Mouse (Mus musculus): Measurements from ENCODE around the gene Ddit4. TPM values are rescaled to one million over a fixed set of nuclear protein-coding genes. Genes with fewer than 3 reads are reported as not detected.

Ddit4 gene
- polyA plus RNA-seq, 1 experiment from 2014 or later = 3.0 TPM

DNA sequence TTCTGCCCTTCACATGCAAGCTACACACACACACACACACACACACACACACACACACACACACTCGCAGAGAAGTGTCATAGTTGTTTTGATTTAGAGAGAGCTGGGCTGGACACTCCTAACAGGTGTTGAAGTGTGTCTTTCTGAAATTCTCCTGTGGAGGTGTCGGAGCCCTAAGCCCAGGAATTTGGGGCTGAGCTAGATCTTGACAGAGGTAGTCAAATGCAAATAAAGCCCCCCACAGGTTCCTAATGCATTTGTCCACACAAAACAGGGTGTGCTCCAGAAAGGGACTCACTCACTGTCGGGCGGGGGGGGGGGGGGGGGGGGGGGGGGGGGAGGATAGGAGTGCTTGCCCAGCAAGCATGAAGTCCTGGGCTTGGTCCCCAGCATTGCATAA, 25.5 kb upstream of the Ddit4 start:
- 52% methylated on average over 2 of the region's 4 CpGs for WGBS
- H3K9ac ChIP-seq (ENCODE audit: low read length) = no peak overlapping the region
- no peaks in the 10 kb centered on the region for H3K9me3 ChIP-seq (ENCODE audit: control insufficient read depth, low read length)
- H3K4me3 ChIP-seq (ENCODE audit: low read depth, low read length) = no peak overlapping the region
- ATAC-seq (replicated peaks; ENCODE audit: low FRiP score, low TSS enrichment, low read depth) (no peak), DNase-seq (ENCODE audit: low spot score) (no peak)
- no peaks in the 10 kb centered on the region for H3K36me3 ChIP-seq (ENCODE audit: control insufficient read depth, insufficient read depth, low read length)
- H3K27me3 ChIP-seq (replicated peaks; ENCODE audit: control insufficient read depth, insufficient read depth, low read length) = no peaks in the 10 kb centered on the region
- peaks cover 45% of the 10 kb centered on the region for H3K4me1 ChIP-seq (replicated peaks; ENCODE audit: control insufficient read depth, insufficient read depth, low read length)
- no peak overlapping the region for H3K27ac ChIP-seq (ENCODE audit: low read depth)
- no peak overlapping the region for H3K4me2 ChIP-seq (ENCODE audit: low read length)

DNA sequence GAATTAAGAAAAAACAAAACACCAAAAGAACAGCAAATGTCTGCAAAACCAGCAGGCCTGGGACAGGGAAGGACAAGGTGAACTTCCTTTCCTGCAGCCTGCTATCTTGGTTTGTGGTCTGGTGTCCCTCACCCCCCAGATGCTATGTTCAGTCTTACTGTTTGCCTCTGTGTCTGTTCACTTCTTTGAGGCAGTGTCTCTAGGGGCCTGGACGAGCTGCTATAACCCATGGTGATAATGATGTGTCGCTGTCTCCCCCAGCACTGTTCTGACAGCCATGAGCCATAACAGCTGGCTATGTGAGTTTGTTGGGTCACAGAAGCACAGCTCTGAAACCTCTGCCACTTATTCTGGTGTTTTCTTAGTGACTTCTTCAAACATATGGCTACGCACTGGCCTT, 23.2 kb upstream of the Ddit4 start:
- H3K4me1 ChIP-seq (replicated peaks; ENCODE audit: control insufficient read depth, insufficient read depth, low read length) = peaks cover 51% of the 10 kb centered on the region
- no peaks in the 10 kb centered on the region for H3K36me3 ChIP-seq (ENCODE audit: control insufficient read depth, insufficient read depth, low read length)
- H3K4me2 ChIP-seq (ENCODE audit: low read length) = no peak overlapping the region
- no peak for DNase-seq (ENCODE audit: low spot score)
- H3K9me3 ChIP-seq (ENCODE audit: control insufficient read depth, low read length) = no peaks in the 10 kb centered on the region
- H3K27me3 ChIP-seq (replicated peaks; ENCODE audit: control insufficient read depth, insufficient read depth, low read length) = no peaks in the 10 kb centered on the region
- H3K27ac ChIP-seq (ENCODE audit: low read depth) = peak overlapping the region; percentile 82
- H3K9ac ChIP-seq (ENCODE audit: low read length) = 0 out of 2 replicates have a peak overlapping the region, but pooled peaks have one; percentile 5
- ATAC-seq (replicated peaks; ENCODE audit: low FRiP score, low TSS enrichment, low read depth) = no peak
- WGBS = 36% methylated on average over 3 of the region's 3 CpGs
- H3K4me3 ChIP-seq (ENCODE audit: low read depth, low read length) = no peak overlapping the region

- Histone ChIP-seq H3K27me3 (replicated peaks; ENCODE audit: control insufficient read depth, insufficient read depth, low read length) (no peaks in the 10 kb centered on the region), H3K4me1 (replicated peaks; ENCODE audit: control insufficient read depth, insufficient read depth, low read length) (peaks cover 50% of the 10 kb centered on the region), H3K36me3 (ENCODE audit: control insufficient read depth, insufficient read depth, low read length) (no peaks in the 10 kb centered on the region), H3K9me3 (ENCODE audit: control insufficient read depth, low read length) (no peaks in the 10 kb centered on the region), H3K4me2 (ENCODE audit: low read length) (no peak overlapping the region), H3K9ac (ENCODE audit: low read length) (peak overlapping the region; percentile 4; the same call in 1 of the 2 replicates), H3K27ac (ENCODE audit: low read depth) (peak overlapping the region; percentile 82), H3K4me3 (ENCODE audit: low read depth, low read length) (no peak overlapping the region)
- no peak for ATAC-seq (replicated peaks; ENCODE audit: low FRiP score, low TSS enrichment, low read depth)
- DNase-seq (ENCODE audit: low spot score) = no peak
- 19% methylated on average over 6 of the region's 6 CpGs for WGBS
Observed at GRCm38 (mm10) chr10:59974191-59974664, 22.6 kb upstream of the Ddit4 start.

DNA sequence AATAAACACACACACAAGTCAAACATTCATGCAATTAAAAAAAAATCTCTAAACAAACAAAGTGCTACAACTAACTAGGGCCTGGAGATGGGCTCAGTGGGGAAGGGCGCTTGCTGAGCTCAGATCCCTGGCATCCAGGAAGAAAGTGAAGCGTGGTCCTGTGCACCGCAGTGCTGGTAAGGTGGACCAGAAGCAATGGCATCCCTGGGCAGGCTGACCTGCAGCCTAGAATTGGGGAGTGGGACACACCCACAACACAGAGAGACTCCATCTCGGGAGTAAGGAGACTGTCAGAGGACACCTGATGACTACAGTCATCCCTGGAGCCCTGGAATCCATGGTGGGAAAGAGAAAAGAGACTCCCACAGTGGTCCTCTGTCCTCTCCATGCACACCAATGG, 21.8 kb upstream of the Ddit4 start:
- Histone ChIP-seq H3K36me3 (ENCODE audit: control insufficient read depth, insufficient read depth, low read length) (no peaks in the 10 kb centered on the region), H3K9me3 (ENCODE audit: control insufficient read depth, low read length) (no peaks in the 10 kb centered on the region), H3K4me3 (ENCODE audit: low read depth, low read length) (no peak overlapping the region), H3K9ac (ENCODE audit: low read length) (no peak overlapping the region), H3K27me3 (replicated peaks; ENCODE audit: control insufficient read depth, insufficient read depth, low read length) (no peaks in the 10 kb centered on the region), H3K27ac (ENCODE audit: low read depth) (peak overlapping the region; percentile 82; the same call in 1 of the 2 replicates), H3K4me1 (replicated peaks; ENCODE audit: control insufficient read depth, insufficient read depth, low read length) (peaks cover 41% of the 10 kb centered on the region), H3K4me2 (ENCODE audit: low read length) (no peak overlapping the region)
- DNase-seq (ENCODE audit: low spot score) (no peak), ATAC-seq (replicated peaks; ENCODE audit: low FRiP score, low TSS enrichment, low read depth) (no peak)
- 87% methylated on average over 4 of the region's 4 CpGs for whole genome bisulfite sequencing

DNA sequence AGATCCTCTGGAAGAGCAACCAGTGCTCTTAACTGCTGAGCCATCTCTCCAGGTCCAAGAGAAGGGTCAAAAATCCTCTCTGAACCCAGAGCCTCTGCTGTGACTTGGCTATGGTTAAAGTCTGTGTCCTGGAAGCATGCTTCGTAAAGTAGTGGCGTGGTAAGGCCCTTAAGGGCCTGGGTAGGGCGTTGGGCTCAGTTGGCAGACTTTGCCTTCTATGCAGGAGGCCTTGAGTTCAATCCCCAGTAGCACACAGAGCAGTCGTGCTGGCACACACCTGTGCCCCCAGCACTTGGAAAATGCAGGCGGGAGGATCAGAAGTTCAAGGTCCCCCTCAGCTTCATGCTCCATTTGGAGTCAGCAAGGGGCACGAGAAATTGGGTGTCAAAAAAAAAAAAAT, 21.4 kb upstream of the Ddit4 start:
- 84% methylated on average over 6 of the region's 6 CpGs for WGBS
- Histone ChIP-seq H3K27me3 (replicated peaks; ENCODE audit: control insufficient read depth, insufficient read depth, low read length) (no peaks in the 10 kb centered on the region), H3K9me3 (ENCODE audit: control insufficient read depth, low read length) (no peaks in the 10 kb centered on the region), H3K4me2 (ENCODE audit: low read length) (no peak overlapping the region), H3K36me3 (ENCODE audit: control insufficient read depth, insufficient read depth, low read length) (no peaks in the 10 kb centered on the region), H3K27ac (ENCODE audit: low read depth) (no peak overlapping the region), H3K4me3 (ENCODE audit: low read depth, low read length) (no peak overlapping the region), H3K9ac (ENCODE audit: low read length) (no peak overlapping the region), H3K4me1 (replicated peaks; ENCODE audit: control insufficient read depth, insufficient read depth, low read length) (peaks cover 37% of the 10 kb centered on the region)
- DNase-seq (ENCODE audit: low spot score) (no peak), ATAC-seq (replicated peaks; ENCODE audit: low FRiP score, low TSS enrichment, low read depth) (no peak)

DNA sequence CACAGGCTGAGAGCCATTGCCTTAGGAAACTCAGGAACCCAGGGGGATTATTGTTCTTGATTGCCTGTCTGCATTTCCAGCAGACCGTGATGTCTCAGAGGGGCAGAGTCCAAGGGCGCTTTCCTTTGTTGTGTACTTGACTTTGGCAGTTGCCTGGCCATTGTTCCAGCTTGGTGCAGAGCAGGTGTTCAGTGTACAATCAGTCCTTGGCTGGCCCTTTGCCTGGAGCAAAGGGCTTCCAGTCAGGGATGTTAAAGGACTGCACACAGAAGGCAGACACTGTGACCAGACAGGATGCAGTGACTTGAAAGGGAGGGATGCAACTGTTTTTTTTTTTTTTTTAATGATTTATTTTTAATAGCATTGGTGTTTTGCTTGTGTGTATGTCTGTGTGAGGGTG, 20.9 kb upstream of the Ddit4 start:
- no peaks in the 10 kb centered on the region for H3K27me3 ChIP-seq (replicated peaks; ENCODE audit: control insufficient read depth, insufficient read depth, low read length)
- peaks cover 35% of the 10 kb centered on the region for H3K4me1 ChIP-seq (replicated peaks; ENCODE audit: control insufficient read depth, insufficient read depth, low read length)
- DNase-seq (ENCODE audit: low spot score) (no peak), ATAC-seq (replicated peaks; ENCODE audit: low FRiP score, low TSS enrichment, low read depth) (no peak)
- H3K36me3 ChIP-seq (ENCODE audit: control insufficient read depth, insufficient read depth, low read length) = no peaks in the 10 kb centered on the region
- no peak overlapping the region for H3K27ac ChIP-seq (ENCODE audit: low read depth)
- WGBS = 71% methylated on average over 2 of the region's 2 CpGs
- H3K4me3 ChIP-seq (ENCODE audit: low read depth, low read length) = no peak overlapping the region
- no peak overlapping the region for H3K9ac ChIP-seq (ENCODE audit: low read length)
- no peaks in the 10 kb centered on the region for H3K9me3 ChIP-seq (ENCODE audit: control insufficient read depth, low read length)
- no peak overlapping the region for H3K4me2 ChIP-seq (ENCODE audit: low read length)

- Histone ChIP-seq H3K4me2 (ENCODE audit: low read length) (no peak overlapping the region), H3K9ac (ENCODE audit: low read length) (no peak overlapping the region), H3K9me3 (ENCODE audit: control insufficient read depth, low read length) (0 out of 2 replicates have a peak, but pooled peaks cover 2% of the 10 kb centered on the region), H3K36me3 (ENCODE audit: control insufficient read depth, insufficient read depth, low read length) (no peaks in the 10 kb centered on the region), H3K4me1 (replicated peaks; ENCODE audit: control insufficient read depth, insufficient read depth, low read length) (peaks cover 35% of the 10 kb centered on the region), H3K27me3 (replicated peaks; ENCODE audit: control insufficient read depth, insufficient read depth, low read length) (no peaks in the 10 kb centered on the region), H3K27ac (ENCODE audit: low read depth) (no peak overlapping the region), H3K4me3 (ENCODE audit: low read depth, low read length) (no peak overlapping the region)
- DNase-seq (ENCODE audit: low spot score) (no peak), ATAC-seq (replicated peaks; ENCODE audit: low FRiP score, low TSS enrichment, low read depth) (no peak)
- WGBS = 89% methylated on average over 8 of the region's 8 CpGs
Observed at GRCm38 (mm10) chr10:59971813-59972212, 20.2 kb upstream of the Ddit4 start.

DNA sequence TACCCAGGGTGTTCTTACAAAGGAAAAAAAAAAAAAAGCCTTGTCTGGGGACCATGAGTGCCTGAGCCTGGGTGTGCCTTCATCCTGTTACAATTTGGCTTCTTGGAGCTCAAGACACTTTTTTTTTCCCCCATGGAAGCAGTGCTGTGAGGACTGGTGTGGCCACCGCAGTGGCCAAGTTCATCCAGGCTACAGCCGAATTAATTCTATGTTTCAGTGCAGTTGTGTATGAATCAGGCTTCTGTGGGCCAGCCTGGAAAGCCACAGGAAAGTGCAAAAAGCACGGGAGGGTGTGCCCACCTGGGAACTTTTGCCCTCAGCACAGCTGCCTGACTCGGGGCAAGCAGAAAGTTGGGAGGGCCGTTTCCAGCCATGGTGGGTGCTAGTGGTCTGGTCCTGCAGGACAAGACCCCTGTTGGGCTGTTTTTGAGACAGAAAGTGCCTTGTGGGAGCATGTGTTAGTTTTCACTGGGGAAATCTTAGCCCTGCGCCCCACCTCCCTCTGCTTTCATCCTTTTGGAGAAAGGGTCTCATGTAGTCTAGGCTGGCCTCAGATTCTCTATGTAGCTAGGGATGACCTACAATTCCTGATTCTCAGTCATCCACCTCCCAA, 18.9 kb upstream of the Ddit4 start:
- 26% methylated on average over 6 of the region's 6 CpGs for WGBS
- Histone ChIP-seq H3K9ac (ENCODE audit: low read length) (peak overlapping the region; percentile 71), H3K27me3 (replicated peaks; ENCODE audit: control insufficient read depth, insufficient read depth, low read length) (no peaks in the 10 kb centered on the region), H3K4me1 (replicated peaks; ENCODE audit: control insufficient read depth, insufficient read depth, low read length) (peaks cover 42% of the 10 kb centered on the region), H3K36me3 (ENCODE audit: control insufficient read depth, insufficient read depth, low read length) (no peaks in the 10 kb centered on the region), H3K9me3 (ENCODE audit: control insufficient read depth, low read length) (0 out of 2 replicates have a peak, but pooled peaks cover 3% of the 10 kb centered on the region), H3K4me2 (ENCODE audit: low read length) (peak overlapping the region; percentile 85), H3K4me3 (ENCODE audit: low read depth, low read length) (peak overlapping the region; percentile 45), H3K27ac (ENCODE audit: low read depth) (peak overlapping the region; percentile 79)
- DNase-seq (ENCODE audit: low spot score) (no peak), ATAC-seq (replicated peaks; ENCODE audit: low FRiP score, low TSS enrichment, low read depth) (no peak)

Measured in intestine, embryonic 14.5 days (tissue).